Mouse (Mus musculus): ENCODE results near the gene Ube2s. TPM values are rescaled to one million over a fixed set of nuclear protein-coding genes. Genes with fewer than 3 reads are reported as not detected.
"Not testable (repeated sequence)": the region's sequence is repeated elsewhere in the genome, so short reads cannot be mapped to it uniquely, and the experiment has no call there.

Ube2s gene
- total RNA-seq (2014; fragmentation: Nextera tagmentation): 236 and 240 TPM in 2 replicates
- total RNA-seq (2017): 230 and 245 TPM in 2 replicates

GRCm38 (mm10) chr7:4812303-4813104 is at the start of gene Ube2s:
Gene Ube2s (minus strand): TSS chr7:4812590.
- ATAC-seq (replicated peaks; ENCODE audit: poor library complexity, severe bottlenecking): peak; percentile 87

- not testable (repeated sequence) for ATAC-seq (replicated peaks; ENCODE audit: poor library complexity, severe bottlenecking)
These were observed 48.5 kb upstream of the Ube2s start for GRCm38 (mm10) chr7:4860926-4861325.

GRCm38 (mm10) chr7:4859418-4859978 is 47.1 kb upstream of the Ube2s start:
- ATAC-seq (replicated peaks; ENCODE audit: poor library complexity, severe bottlenecking): no peak

DNA sequence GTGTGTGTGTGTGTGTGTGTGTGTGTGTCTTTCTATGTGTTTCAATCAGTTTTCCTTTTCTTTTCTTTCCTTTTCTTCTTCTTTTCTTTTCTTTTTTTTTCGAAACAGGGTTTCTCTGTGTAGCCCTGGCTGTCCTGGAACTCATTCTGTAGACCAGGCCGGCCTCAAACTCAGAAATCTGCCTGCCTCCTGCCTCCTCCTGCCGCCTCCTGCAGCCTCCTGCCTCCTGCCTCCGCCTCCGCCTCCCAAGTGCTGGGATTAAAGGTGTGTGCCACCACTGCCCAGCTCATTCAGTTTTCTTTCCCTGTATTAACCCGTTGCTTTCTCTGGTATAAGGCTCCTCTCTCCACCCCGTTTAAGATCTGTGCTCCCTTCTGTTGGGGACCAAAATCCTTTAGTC is 44.9 kb upstream of the Ube2s start:
- no peak for ATAC-seq (replicated peaks; ENCODE audit: poor library complexity, severe bottlenecking)

GRCm38 (mm10) chr7:4856508-4856907 is 44.1 kb upstream of the Ube2s start:
- no peak for ATAC-seq (replicated peaks; ENCODE audit: poor library complexity, severe bottlenecking)

DNA sequence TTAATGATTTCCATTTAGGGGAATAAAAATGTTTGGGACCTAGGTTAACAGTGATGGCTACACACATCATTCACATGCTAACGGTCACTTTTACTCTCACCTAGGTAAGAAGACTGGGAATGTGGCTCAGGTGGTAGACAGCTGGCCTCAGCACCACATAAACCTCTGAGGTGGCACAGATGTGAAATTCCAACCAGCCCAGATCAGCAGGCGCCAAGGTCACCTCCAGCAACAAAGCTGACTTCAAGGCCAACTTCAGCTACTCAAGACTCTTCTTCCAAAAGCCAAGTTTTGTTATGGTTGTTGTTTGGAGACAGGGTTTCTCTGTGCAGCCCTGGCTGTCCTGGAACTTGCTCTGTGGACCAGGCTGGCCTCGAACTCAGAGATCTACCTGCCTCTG is 41.2 kb upstream of the Ube2s start:
- no peak for ATAC-seq (replicated peaks; ENCODE audit: poor library complexity, severe bottlenecking)

GRCm38 (mm10) chr7:4851315-4851688 is 38.9 kb upstream of the Ube2s start:
- no peak for ATAC-seq (replicated peaks; ENCODE audit: poor library complexity, severe bottlenecking)

DNA sequence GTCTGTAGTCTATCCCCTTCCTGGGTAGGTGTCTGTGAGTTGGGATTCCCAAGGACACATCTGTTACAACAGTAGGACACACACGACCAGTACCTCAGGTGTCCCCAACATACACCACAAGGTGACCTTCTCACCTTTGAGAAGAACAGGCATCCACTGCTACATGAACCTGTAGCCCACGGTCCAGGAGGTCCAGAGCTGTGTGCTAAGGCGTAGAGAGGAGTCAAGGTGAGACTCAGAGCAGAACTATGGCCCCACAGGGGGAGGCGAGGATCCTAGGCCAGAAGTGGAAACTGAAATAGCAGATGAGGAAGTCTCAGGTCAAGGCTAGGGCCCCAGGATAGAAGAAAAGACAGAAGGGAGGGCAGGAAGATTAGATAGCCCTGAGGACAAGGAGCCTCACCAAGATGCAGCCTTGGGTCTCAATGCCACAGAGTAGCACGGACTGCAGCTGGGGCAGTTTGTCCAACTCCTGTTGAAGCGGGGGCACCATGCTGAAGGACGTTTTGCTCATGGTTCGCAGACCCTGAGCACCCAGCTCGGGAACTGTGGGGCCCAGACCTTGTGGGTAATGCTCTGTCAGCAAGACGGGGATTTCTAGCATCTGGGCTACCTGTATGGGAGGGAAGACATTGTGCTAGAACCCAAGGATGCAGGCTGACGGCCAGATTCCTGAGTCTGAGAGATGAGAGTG is 38.4 kb upstream of the Ube2s start:
- no peak for ATAC-seq (replicated peaks; ENCODE audit: poor library complexity, severe bottlenecking)

DNA sequence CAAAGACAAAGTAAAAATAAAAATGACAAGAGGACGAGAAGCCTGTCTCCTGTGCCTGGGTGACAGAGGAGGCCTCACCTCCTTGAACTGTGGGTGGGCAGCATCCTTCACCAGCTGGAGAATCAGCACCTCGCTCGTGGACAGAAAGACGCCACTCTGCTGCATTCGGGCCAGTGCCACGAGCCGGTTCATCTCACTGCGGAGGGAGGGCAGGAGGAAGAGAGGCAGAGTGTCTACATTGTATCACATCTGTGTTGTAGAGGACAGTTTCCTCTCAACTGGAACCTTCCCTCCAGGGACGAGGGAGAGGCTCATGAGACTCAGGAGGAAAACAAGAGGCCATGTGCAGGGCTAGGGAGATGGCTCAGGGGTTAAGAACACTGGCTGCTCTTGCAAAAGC is 37.0 kb upstream of the Ube2s start:
- no peak for ATAC-seq (replicated peaks; ENCODE audit: poor library complexity, severe bottlenecking)

DNA sequence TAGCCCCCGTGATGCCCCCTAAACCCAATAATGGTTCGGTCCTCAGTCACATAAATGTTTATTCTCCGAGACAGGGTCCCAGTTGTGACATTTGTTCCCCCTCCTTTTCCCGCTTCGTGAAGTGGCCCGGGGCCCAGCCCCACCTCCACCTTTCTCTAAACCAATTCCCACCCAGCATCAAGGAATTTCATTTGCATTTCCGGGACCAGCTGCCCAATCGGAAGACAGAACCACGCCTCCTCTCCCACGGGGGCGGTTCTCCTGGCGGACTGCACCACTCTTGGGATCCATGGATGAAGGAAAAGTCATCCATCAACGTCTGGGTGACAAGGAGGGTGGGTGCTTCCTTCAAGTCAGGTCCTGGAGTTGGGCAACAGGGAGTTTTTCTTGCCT is 32.5 kb upstream of the Ube2s start:
- 0 out of 2 replicates have a peak, but pooled peaks have one; percentile 18 for ATAC-seq (replicated peaks; ENCODE audit: poor library complexity, severe bottlenecking)

- no peak for ATAC-seq (replicated peaks; ENCODE audit: poor library complexity, severe bottlenecking)
These were observed 32.0 kb upstream of the Ube2s start, which contains the start of gene Shisa7 for GRCm38 (mm10) chr7:4844245-4844916. Gene Shisa7 (minus strand): TSS chr7:4844696.

- ATAC-seq (replicated peaks; ENCODE audit: poor library complexity, severe bottlenecking): no peak
These were observed 31.3 kb upstream of the Ube2s start for GRCm38 (mm10) chr7:4843604-4844244.

- ATAC-seq (replicated peaks; ENCODE audit: poor library complexity, severe bottlenecking): peak; percentile 36
These were observed 30.3 kb upstream of the Ube2s start for GRCm38 (mm10) chr7:4842634-4843131.

- no peak; the same call in 1 of the 2 replicates for ATAC-seq (replicated peaks; ENCODE audit: poor library complexity, severe bottlenecking)
These were observed 29.7 kb upstream of the Ube2s start for GRCm38 (mm10) chr7:4842077-4842476.

DNA sequence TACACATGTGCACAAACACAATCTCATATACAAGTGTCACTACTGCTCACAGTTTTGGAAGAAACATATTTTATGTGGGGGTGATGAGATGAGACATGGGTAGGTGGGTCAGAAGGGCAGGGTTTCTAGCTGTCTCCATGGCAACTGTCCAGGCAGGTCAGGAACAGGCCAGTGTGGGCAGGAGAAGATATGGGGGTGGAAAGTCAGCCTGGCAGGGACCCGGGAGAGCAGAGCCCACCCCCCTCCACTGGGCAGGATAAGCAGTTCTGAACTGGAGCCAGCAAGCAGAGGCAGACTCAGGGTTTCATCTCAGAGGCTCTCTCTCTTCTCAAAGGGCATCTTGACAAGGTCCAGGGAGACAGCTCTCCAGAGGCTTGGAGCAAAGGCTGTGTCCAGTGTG is 25.2 kb upstream of the Ube2s start:
- no peak for ATAC-seq (replicated peaks; ENCODE audit: poor library complexity, severe bottlenecking)

GRCm38 (mm10) chr7:4836351-4836792 is 24.0 kb upstream of the Ube2s start:
- peak; percentile 95 for ATAC-seq (replicated peaks; ENCODE audit: poor library complexity, severe bottlenecking)

GRCm38 (mm10) chr7:4835631-4836327 is 23.4 kb upstream of the Ube2s start:
- peak; percentile 43 for ATAC-seq (replicated peaks; ENCODE audit: poor library complexity, severe bottlenecking)

DNA sequence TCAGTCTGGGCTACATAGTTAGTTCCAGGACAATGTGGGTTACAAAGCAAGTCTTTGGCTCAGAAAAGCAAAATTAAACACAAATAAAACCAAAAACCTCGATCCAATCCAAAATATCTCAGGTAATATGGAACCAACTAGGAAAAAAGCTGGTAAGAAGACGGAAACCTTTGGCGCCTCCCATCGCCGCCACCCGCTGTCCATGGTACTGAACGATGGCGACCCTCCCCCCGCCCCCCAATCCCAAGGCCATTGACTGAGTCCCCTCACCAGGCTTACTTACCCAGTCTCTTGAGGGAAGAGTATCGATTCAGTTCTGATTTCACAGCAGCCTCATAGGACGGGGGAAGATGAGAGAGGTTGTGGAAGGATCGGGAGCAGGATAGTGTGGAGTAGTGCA is 18.1 kb upstream of the Ube2s start:
- ATAC-seq (replicated peaks; ENCODE audit: poor library complexity, severe bottlenecking): no peak

GRCm38 (mm10) chr7:4825365-4825764 is 13.0 kb upstream of the Ube2s start:
- ATAC-seq (replicated peaks; ENCODE audit: poor library complexity, severe bottlenecking): no peak
